Mouse (Mus musculus) heart, postnatal 36 days (tissue): ENCODE measurements around the gene Chchd1. TPM values are rescaled to one million over a fixed set of nuclear protein-coding genes. Genes with fewer than 3 reads are reported as not detected.
A peak's percentile ranks its signal among the peaks of the same experiment; 100 is the strongest.

Experiments used
- DNase-seq, 2 experiments: peaks; one replicate each; pipeline ENCODE4 v3.0.0; 2021 to 2022
- intact Hi-C: fragments of 180-260 bp; cut with DNase I; formaldehyde crosslinking; loops from one replicate; pipeline ENCODE4 v1.15.1; 2025
- total RNA-seq, 2 experiments: library from RNA; stranded (reverse); gene quantifications; 2 replicates each; pipeline ENCODE4 v1.2.3; 2021

The Chchd1 gene
- total RNA-seq, result 100 to 1,000 TPM; 120 to 123 TPM

GRCm38 (mm10) chr14:20702741-20703381 lies at the start of gene Chchd1:
Gene Chchd1, plus strand, starts transcription at chr14:20703006.
- peak; percentile 95 for DNase-seq
- intact Hi-C loops, result no loop called here

- intact Hi-C loops, result no loop called here
- no peak for DNase-seq
These were observed 48.0 kb upstream of the Chchd1 start for GRCm38 (mm10) chr14:20654690-20655421.

GRCm38 (mm10) chr14:20655731-20656130 lies 47.1 kb upstream of the Chchd1 start:
- no peak for DNase-seq
- intact Hi-C loops, result no loop called here

- DNase-seq, result no peak
- intact Hi-C loops, result no loop called here
These were observed 46.4 kb upstream of the Chchd1 start, which contains the start of gene Myoz1 for GRCm38 (mm10) chr14:20656361-20656760. Gene Myoz1, minus strand, starts transcription at chr14:20656540.

- intact Hi-C loops, result loop anchor here (1.0 kb wide), 1 partner anchor 82 kb away; no protein-coding TSS in a partner anchor
- no peak for DNase-seq
These were observed 44.5 kb upstream of the Chchd1 start for GRCm38 (mm10) chr14:20658326-20658725.

- intact Hi-C loops, result loop anchor here (1.0 kb wide), 1 partner anchor 83 kb away; no protein-coding TSS in a partner anchor
- no peak for DNase-seq
These were observed 43.9 kb upstream of the Chchd1 start for GRCm38 (mm10) chr14:20658902-20659301.

GRCm38 (mm10) chr14:20659687-20660086 lies 43.1 kb upstream of the Chchd1 start:
- intact Hi-C loops, result loop anchor here (2.0 to 5.0 kb wide), 2 partner anchors 19 to 267 kb away; partner anchors contain the start of genes Mrps16 and Usp54
- no peak for DNase-seq

- peak; percentile 89 to 93 for DNase-seq
- intact Hi-C loops, result loop anchor here (2.0 to 5.0 kb wide), 2 partner anchors 20 to 269 kb away; partner anchors contain the start of genes Mrps16 and Usp54
These were observed 41.8 kb upstream of the Chchd1 start for GRCm38 (mm10) chr14:20660827-20661660.

GRCm38 (mm10) chr14:20661661-20662331 lies 41.0 kb upstream of the Chchd1 start:
- intact Hi-C loops, result loop anchor here (2.0 to 5.0 kb wide), 2 partner anchors 21 to 269 kb away; partner anchors contain the start of genes Mrps16 and Usp54
- no peak for DNase-seq

GRCm38 (mm10) chr14:20662740-20663139 lies 40.1 kb upstream of the Chchd1 start:
- intact Hi-C loops, result loop anchor here (5.0 kb wide), 1 partner anchor 270 kb away; the partner anchor contains the start of gene Mrps16
- no peak for DNase-seq

GRCm38 (mm10) chr14:20663601-20664000 lies 39.2 kb upstream of the Chchd1 start:
- intact Hi-C loops, result loop anchor here (5.0 kb wide), 1 partner anchor 271 kb away; the partner anchor contains the start of gene Mrps16
- no peak for DNase-seq

- no peak for DNase-seq
- intact Hi-C loops, result loop anchor here (5.0 kb wide), 1 partner anchor 272 kb away; the partner anchor contains the start of gene Mrps16
These were observed 38.4 kb upstream of the Chchd1 start for GRCm38 (mm10) chr14:20664436-20664835.

GRCm38 (mm10) chr14:20667469-20667868 lies 35.3 kb upstream of the Chchd1 start:
- intact Hi-C loops, result no loop called here
- DNase-seq, result no peak

GRCm38 (mm10) chr14:20668154-20668810 lies 34.5 kb upstream of the Chchd1 start, which contains the start of gene Synpo2l:
Gene Synpo2l, minus strand, starts transcription at chr14:20668354.
- DNase-seq, result peak in 1 of 2 experiments; percentile 40
- intact Hi-C loops, result no loop called here

- DNase-seq, result no peak
- intact Hi-C loops, result loop anchor here (10.0 kb wide), 1 partner anchor 198 kb away; no protein-coding TSS in a partner anchor
These were observed 29.8 kb upstream of the Chchd1 start for GRCm38 (mm10) chr14:20672990-20673389.

GRCm38 (mm10) chr14:20673735-20674063 lies 29.1 kb upstream of the Chchd1 start:
- peak; percentile 53 to 64 for DNase-seq
- intact Hi-C loops, result loop anchor here (2.0 to 10.0 kb wide), 2 partner anchors 19 to 199 kb away; no protein-coding TSS in a partner anchor

- peak; percentile 98 to 99 for DNase-seq
- intact Hi-C loops, result loop anchor here (2.0 to 10.0 kb wide), 2 partner anchors 19 to 199 kb away; no protein-coding TSS in a partner anchor
These were observed 28.6 kb upstream of the Chchd1 start, which contains the start of gene Sec24c for GRCm38 (mm10) chr14:20674064-20674833. Gene Sec24c, plus strand, starts transcription at chr14:20674308.

GRCm38 (mm10) chr14:20677906-20678305 lies 24.9 kb upstream of the Chchd1 start:
- DNase-seq, result no peak
- intact Hi-C loops, result loop anchor here (10.0 kb wide), 1 partner anchor 203 kb away; no protein-coding TSS in a partner anchor
